Mouse (Mus musculus): Measurements from ENCODE around the gene Gm49359. TPM values are rescaled to one million over a fixed set of nuclear protein-coding genes. Genes with fewer than 3 reads are reported as not detected.

Gene Gm49359
- total RNA-seq (2023): 7.0 TPM in 2 replicates

GRCm38 (mm10) chr13:62466424-62467334, at the start of gene Gm49359:
TSS of gene Gm49359 (minus strand) at chr13:62466832.

Other genes with a start within 250 kb of the Gm49359 start
- gene Gm3604, start 83.7 kb downstream of the Gm49359 start, total RNA-seq (2023): 0.27 TPM in 1 of 2 replicates, not detected in the other
- gene Zfp935, start 91.7 kb upstream of the Gm49359 start, total RNA-seq (2023): not detected in 2 replicates
- 3.1 TPM in 2 replicates for gene Zfp934, start 104.4 kb upstream of the Gm49359 start, total RNA-seq (2023)
- 0.66 and 2.7 TPM in 2 replicates for gene 6720489N17Rik, start 157.3 kb upstream of the Gm49359 start, total RNA-seq (2023)